Mouse (Mus musculus): ENCODE measurements around the gene Gm13279. TPM values are rescaled to one million over a fixed set of nuclear protein-coding genes. Genes with fewer than 3 reads are reported as not detected.
"Not testable (repeated sequence)": the region's sequence is repeated elsewhere in the genome, so short reads cannot be mapped to it uniquely, and the experiment has no call there.

Gm13279 gene
- polyA plus RNA-seq (2012; rRNA removed), result not detected in 2 replicates

DNA sequence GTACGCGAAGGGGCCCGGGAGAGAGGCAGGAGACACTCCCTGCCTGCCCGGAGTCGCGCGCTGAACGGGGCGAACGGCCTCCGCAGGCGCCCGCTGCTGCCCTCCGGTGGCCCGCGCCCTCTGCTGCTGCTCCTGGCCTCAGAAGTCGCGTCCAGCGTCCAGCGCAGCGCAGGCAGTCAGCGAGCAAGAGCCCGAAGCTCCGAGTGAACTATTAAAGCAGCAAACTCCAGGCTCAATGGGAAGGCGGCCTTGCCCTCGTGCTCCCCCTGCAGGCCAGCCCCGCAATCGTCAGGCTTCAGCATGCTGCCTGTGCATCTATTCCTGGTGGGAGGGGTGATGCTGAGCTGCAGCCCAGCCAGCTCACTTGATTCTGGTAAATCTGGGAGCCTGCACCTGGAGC lies at the start of gene Gm13279:
Gm13279 (plus strand) TSS at position 301 of the 400 bp plus-strand sequence.
- not testable (repeated sequence) for H3K4me3 ChIP-seq (ENCODE audit: control insufficient read depth, insufficient read depth, low read length); H3K27me3 ChIP-seq (ENCODE audit: control insufficient read depth, insufficient read depth, low read length); H3K4me1 ChIP-seq (replicated peaks; ENCODE audit: control insufficient read depth, insufficient read depth, low read length); DNase-seq; H3K27ac ChIP-seq (ENCODE audit: control insufficient read depth, insufficient read depth, low read length); H3K36me3 ChIP-seq (ENCODE audit: control insufficient read depth, insufficient read depth, low read length)
- WGBS, result no CpG with 5 or more reads among the region's 28 CpGs

DNA sequence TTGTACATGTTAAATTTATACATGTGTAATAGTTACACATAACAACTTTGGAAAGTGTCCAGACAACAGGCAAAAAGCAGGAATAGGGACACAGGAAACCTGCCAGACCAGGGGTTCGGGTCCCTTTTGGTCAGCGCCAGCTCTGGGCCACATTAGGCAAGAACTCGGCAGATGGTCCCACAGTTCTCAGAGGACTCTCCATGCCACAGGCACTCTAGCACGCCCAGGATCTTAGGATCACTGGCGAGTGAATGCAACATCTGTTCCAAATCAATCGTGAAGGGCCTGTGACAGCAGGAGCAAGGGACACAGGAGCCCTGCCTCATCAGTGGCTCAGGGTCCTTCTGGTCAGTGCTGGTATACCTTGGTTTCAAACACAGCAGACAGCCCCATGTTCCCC lies 47.3 kb upstream of the Gm13279 start:
- Histone ChIP-seq H3K27me3 (ENCODE audit: control insufficient read depth, insufficient read depth, low read length) (no peaks in the 10 kb centered on the region), H3K36me3 (ENCODE audit: control insufficient read depth, insufficient read depth, low read length) (no peaks in the 10 kb centered on the region), H3K27ac (ENCODE audit: control insufficient read depth, insufficient read depth, low read length) (no peak overlapping the region), H3K4me1 (replicated peaks; ENCODE audit: control insufficient read depth, insufficient read depth, low read length) (no peaks in the 10 kb centered on the region), H3K4me3 (ENCODE audit: control insufficient read depth, insufficient read depth, low read length) (no peak overlapping the region)
- TF ChIP-seq CTCF (IDR thresholded peaks at IDR 0.05; ENCODE audit: borderline replicate concordance, control insufficient read depth, extremely low read depth, insufficient read depth, low read length, poor library complexity), result no peak
- TF ChIP-seq POLR2A (IDR thresholded peaks at IDR 0.05; ENCODE audit: control insufficient read depth, extremely low read depth, insufficient read depth, low read length, poor library complexity), result no peak
- no peak for DNase-seq
- WGBS, result 94% methylated on average over 6 of the region's 6 CpGs

DNA sequence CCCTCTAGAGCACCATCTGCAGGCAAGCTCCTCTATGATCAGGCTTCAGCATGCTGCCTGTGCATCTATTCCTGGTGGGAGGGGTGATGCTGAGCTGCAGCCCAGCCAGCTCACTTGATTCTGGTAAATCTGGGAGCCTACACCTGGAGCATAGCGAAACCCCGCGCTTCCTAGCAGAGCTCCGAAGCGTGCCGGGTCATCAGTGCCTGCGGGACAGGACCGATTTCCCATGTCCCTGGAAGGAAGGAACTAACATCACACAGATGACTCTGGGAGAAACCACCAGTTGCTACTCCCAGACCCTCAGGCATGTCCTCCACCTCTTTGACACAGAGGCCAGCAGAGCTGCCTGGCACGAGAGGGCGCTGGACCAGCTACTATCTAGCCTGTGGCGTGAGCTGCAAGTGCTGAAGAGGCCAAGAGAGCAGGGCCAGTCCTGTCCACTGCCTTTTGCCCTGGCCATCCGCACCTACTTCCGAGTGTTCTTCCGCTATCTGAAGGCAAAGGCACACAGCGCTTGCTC lies 42.3 kb upstream of the Gm13279 start, which contains the start of gene Gm13271:
Gm13271 (plus strand) TSS at position 51 of the 523 bp plus-strand sequence.
- H3K27me3 ChIP-seq (ENCODE audit: control insufficient read depth, insufficient read depth, low read length); H3K4me1 ChIP-seq (replicated peaks; ENCODE audit: control insufficient read depth, insufficient read depth, low read length); H3K4me3 ChIP-seq (ENCODE audit: control insufficient read depth, insufficient read depth, low read length); H3K36me3 ChIP-seq (ENCODE audit: control insufficient read depth, insufficient read depth, low read length); H3K27ac ChIP-seq (ENCODE audit: control insufficient read depth, insufficient read depth, low read length): not testable (repeated sequence)
- peak; percentile 80 for DNase-seq
- WGBS, result 96% methylated on average over 15 of the region's 15 CpGs

DNA sequence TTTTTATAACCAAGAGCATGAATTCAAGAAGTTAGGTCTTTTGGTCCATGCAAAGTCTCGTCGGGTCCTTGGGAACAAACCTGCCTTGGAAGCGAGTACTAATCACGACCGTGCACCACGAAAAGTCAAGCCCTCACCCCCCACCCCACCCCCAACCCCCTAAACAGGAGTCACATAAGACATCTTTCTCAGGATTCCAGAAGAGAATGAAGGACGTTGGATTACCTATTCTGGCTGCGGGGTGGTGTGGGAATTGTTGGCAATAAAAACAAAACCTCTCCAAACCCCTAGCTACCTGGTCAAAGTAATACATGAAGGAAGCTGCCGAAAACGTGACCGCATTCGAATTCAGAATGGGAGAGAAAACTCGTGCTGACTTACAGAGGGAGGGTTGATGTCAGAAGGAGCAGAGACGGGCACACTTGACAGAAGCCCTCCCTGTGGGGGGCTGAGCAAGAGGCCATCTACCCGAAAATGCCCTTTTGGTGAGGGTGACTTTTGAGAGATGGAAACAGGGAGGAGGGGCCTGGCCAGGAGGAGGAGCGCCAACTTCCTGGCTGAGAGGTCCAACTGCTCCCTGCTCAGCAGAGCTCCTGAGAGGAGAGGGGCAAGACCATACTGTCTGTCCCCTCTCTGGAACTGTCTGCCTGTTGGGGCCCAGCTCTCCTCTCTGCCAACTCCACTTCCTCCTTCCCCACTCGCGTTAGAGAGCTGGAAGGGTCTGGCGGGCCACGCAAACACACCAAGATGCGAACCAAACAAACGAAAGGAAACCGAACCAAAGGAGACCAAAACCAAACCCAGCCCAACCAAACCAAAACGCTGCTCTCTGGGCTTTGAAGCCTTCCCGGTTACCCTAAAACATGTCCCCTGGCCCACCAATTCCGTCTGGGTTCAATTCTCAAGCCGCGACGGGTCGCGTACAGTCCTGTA lies 40.4 kb upstream of the Gm13279 start:
- H3K36me3 ChIP-seq (ENCODE audit: control insufficient read depth, insufficient read depth, low read length); H3K4me1 ChIP-seq (replicated peaks; ENCODE audit: control insufficient read depth, insufficient read depth, low read length); H3K27me3 ChIP-seq (ENCODE audit: control insufficient read depth, insufficient read depth, low read length): not testable (repeated sequence)
- peak overlapping the region; percentile 58 for H3K4me3 ChIP-seq (ENCODE audit: control insufficient read depth, insufficient read depth, low read length)
- WGBS, result 7% methylated on average over 29 of the region's 31 CpGs
- TF ChIP-seq POLR2A (IDR thresholded peaks at IDR 0.05; ENCODE audit: control insufficient read depth, extremely low read depth, insufficient read depth, low read length, poor library complexity), result peak; percentile 14; the same call in 1 of the 2 replicates
- peak overlapping the region; percentile 69 for H3K27ac ChIP-seq (ENCODE audit: control insufficient read depth, insufficient read depth, low read length)
- DNase-seq, result peak; percentile 25

DNA sequence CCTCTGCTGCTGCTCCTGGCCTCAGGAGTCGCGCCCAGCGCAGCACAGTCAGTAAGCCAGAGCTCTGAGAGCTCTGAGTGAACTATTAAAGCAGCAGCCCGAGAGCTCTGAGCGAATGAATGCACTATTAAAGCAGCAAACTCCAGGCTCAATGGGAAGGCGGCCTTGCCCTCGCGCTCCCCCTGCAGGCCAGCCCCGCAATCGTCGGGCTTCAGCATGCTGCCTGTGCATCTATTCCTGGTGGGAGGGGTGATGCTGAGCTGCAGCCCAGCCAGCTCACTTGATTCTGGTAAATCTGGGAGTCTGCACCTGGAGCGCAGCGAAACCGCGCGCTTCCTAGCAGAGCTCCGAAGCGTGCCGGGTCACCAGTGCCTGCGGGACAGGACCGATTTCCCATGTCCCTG lies 39.6 kb upstream of the Gm13279 start:
- H3K27me3 ChIP-seq (ENCODE audit: control insufficient read depth, insufficient read depth, low read length); H3K36me3 ChIP-seq (ENCODE audit: control insufficient read depth, insufficient read depth, low read length); H3K4me1 ChIP-seq (replicated peaks; ENCODE audit: control insufficient read depth, insufficient read depth, low read length); H3K27ac ChIP-seq (ENCODE audit: control insufficient read depth, insufficient read depth, low read length): not testable (repeated sequence)
- peak; percentile 92 for DNase-seq
- peak overlapping the region; percentile 58 for H3K4me3 ChIP-seq (ENCODE audit: control insufficient read depth, insufficient read depth, low read length)
- 0% methylated on average over 21 of the region's 21 CpGs for WGBS
- peak; percentile 53 for TF ChIP-seq CTCF (IDR thresholded peaks at IDR 0.05; ENCODE audit: borderline replicate concordance, control insufficient read depth, extremely low read depth, insufficient read depth, low read length, poor library complexity)

DNA sequence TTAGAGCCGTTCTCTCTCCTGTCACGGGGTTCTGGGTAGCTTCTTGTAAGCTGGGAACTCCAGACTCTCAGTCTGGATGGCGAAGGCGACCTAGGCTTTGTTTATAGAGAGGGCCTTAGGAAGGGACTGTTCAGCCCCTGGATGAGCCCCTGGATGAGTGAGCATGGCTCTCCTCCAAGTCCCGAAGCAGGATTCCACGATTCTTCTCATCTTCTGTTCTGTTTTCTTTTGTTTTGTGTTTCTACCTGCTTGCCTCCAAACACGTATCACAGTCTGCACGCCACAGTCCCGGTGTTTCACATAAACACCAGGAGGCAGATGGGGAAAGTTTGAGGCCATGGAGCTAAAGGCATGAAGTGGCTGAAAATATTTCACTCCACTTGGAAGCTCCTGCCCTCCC lies 38.4 kb upstream of the Gm13279 start:
- WGBS, result 96% methylated on average over 9 of the region's 9 CpGs

DNA sequence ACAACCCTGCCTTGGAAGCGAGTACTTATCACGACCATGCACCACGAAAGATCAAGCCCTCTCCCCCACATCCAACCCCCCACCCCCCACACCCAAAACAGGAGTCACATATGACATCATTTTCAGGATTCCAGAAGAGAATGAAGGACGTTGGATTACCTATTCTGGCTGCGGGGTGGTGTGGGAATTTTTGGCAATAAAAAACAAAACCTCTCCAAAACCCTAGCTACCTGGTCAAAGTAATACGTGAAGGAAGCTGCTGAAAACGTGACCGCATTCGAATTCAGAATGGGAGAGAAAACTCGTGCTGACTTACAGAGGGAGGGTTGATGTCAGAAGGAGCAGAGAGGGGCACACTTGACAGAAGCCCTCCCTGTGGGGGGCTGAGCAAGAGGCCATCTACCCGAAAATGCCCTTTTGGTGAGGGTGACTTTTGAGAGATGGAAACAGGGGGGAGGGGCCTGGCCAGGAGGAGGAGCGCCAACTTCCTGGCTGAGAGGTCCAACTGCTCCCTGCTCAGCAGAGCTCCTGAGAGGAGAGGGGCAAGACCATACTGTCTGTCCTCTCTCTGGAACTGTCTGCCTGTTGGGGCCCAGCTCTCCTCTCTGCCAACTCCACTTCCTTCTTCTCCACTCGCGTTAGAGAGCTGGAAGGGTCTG lies 37.5 kb upstream of the Gm13279 start, which contains the start of gene Gm13283:
Gm13283 (plus strand) TSS at position 510 of the 659 bp plus-strand sequence.
- WGBS, result 22% methylated on average over 10 of the region's 14 CpGs
- peak within 1 kb of the TSS; percentile 86 for H3K4me3 ChIP-seq (ENCODE audit: control insufficient read depth, insufficient read depth, low read length)
- not testable (repeated sequence) for H3K27me3 ChIP-seq (ENCODE audit: control insufficient read depth, insufficient read depth, low read length); H3K4me1 ChIP-seq (replicated peaks; ENCODE audit: control insufficient read depth, insufficient read depth, low read length); H3K27ac ChIP-seq (ENCODE audit: control insufficient read depth, insufficient read depth, low read length); H3K36me3 ChIP-seq (ENCODE audit: control insufficient read depth, insufficient read depth, low read length)
- peak; percentile 52 for DNase-seq

More for the DNA sequence above, 38.4 kb upstream of the Gm13279 start:
- not testable (repeated sequence) for DNase-seq; H3K4me1 ChIP-seq (replicated peaks; ENCODE audit: control insufficient read depth, insufficient read depth, low read length); H3K4me3 ChIP-seq (ENCODE audit: control insufficient read depth, insufficient read depth, low read length); H3K27me3 ChIP-seq (ENCODE audit: control insufficient read depth, insufficient read depth, low read length); H3K36me3 ChIP-seq (ENCODE audit: control insufficient read depth, insufficient read depth, low read length); H3K27ac ChIP-seq (ENCODE audit: control insufficient read depth, insufficient read depth, low read length)

Data from thymus, adult 2 months (tissue).